Mouse (Mus musculus) cerebellum, adult (tissue): ENCODE measurements at regions not wholly inside any gene's neighbourhood (a gene's known extent, or its start where the extent isn't known, plus 50 kb on each side); places are given as distances from the start of the nearest gene placed in this dataset.

Experiments
- ATAC-seq: cut with Nextera tagmentation; 2 replicates; pipeline ENCODE4 v1.9.2; 2017; ENCODE audit warnings: mild to moderate bottlenecking, moderate library complexity, mixed read lengths; ENCODE audit not compliant: insufficient number of reproducible peaks, low FRiP score, low TSS enrichment

DNA sequence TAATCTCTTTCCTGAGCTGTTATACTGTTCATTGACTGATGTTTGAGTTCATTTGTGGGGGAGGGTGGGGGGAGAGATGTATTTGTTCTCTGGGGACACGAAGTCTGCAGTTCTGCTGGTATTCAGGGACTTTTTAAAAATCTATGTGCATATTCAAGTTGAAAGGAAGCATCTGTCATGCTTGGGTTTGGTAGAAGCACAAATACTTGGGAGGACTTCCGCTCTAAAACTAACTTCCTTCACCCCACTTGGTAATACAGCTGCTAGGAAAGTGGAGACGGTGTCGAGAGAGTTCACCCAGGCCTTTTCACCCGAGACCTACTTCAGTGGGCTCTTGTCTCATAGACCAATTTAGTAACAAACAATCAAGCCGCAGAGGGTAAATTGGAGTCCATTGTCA lies 228.1 kb downstream of the Tmsb4x start:
- no peak for ATAC-seq

DNA sequence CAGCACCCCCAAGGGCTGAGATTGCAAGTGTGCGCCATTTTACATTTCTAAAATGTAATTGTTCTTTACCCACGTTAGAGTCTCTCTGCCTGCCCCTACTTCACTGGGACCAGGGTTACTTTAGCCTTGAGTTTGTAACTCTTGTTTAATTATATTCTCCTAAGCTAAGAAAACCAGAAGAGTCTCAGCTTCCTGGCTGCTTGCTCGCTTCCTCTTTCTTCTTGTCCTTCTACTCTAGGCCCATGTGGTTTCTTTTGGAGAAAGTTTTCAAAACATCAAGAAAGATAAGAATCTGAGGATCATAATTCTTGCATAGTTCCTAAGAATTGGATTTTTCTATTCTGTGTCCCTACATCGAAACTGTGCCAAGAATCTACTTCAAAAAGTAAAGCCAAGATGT lies 228.6 kb downstream of the Tmsb4x start:
- no peak for ATAC-seq

DNA sequence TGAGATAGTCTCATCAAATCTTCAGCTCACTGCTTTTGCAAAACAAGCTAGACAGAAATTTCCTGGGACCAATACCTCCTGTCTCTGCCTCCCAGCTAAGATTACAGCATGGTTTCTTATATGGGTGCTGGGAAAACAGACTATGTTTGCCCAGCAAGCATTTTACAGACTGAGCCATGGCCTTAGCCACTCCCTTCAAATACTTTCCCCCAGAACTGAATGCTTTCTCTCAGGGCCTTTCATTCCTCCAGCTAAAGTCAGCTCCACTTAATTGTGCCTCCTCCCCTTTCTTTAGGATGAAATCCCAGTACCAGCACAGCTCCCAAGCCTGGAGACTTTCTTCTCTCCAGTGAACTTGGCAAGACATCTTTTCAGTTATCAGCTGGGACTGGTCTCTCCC lies 232.1 kb downstream of the Tmsb4x start:
- no peak for ATAC-seq

DNA sequence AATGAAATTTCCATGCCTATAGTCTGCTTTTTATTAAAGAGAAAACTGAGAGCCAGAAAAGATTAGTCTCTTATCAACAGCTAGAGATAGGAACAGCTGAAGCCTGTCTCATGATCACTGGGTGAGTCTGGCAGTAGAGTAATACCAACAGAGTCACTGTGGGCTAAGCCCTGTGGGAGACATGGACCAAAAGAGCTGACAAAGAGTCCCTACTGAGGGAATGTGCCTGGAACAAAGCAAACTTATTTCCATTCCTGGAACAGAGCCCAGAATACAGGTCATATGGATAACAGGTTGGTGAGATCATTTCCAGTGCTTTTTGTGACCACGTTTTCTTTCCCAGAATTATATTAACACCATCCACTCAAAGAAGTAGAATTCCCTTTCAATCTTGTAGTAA lies 237.4 kb downstream of the Tmsb4x start:
- ATAC-seq: no peak

DNA sequence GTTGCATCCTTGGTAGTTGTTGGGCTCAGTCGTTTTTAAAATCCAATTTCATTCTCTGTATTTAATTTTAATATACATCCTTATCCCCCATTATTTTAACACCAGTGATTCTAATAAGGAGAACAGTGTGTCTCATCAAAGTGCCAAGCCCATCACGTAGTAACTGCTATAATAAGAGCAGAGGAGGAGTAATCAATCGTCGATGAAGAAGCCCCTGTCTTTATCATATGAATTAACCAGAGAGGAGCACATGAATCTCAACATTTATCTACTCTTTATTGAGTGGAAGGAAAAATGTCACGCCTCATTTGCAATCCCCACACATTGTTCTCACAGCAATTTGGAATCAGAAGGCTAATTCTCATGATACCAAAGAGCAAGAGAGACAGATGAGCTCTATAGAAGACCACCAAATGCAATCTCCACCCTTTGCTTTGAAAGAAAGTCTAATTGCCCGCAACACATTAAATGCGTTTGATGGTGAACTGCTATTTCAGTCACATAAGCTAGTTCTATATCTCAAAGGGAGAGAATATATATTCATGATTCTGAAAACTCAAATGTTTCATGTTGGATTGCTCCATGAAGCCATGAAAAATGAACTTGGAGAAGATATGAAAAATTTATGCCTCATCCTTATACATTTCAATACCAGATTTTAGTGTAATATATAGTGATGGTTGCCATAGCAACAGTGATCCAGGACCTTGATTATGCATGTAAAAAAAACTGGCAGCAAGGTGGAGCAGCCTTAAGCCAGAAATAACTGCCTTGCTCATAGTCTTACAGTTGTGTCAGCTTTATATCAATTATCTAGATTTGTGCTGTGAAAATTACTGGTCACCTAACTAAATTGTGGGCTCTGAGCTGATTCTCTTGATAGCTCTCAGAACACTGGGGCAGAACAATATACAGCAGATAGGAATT lies 244.2 kb downstream of the Tmsb4x start:
- ATAC-seq: no peak

DNA sequence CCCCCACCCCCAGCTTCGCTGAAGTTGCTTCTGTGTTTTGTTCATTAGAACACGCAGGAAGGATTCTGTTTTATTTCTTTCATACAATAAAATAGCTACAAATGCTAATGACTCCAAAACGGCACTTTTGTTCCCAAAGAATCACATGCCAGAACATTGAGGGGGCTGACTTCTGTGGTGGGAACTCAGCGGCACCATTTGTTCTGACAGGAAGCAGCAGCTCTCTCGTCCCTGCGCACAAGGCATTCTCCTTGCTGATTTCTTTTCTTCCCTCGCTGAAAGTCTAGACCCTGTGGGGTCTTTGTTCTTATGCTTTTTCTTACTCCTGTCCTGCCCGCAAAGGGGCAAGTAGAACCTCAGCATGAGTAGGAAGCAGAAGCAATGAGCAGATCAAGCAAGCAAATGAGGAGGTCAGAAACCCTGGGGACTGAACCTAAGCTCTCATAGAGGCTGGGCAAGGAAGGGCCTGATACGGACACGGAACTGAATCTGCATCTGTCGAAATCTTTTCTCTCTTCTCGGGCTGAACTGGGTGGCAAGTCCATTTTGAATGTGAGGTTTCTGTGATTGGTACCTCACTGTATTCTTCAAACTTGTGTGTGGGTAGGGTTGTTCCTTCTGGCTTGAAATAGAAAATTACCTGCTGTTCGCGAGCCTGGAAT lies 256.5 kb downstream of the Tmsb4x start:
- no peak for ATAC-seq

DNA sequence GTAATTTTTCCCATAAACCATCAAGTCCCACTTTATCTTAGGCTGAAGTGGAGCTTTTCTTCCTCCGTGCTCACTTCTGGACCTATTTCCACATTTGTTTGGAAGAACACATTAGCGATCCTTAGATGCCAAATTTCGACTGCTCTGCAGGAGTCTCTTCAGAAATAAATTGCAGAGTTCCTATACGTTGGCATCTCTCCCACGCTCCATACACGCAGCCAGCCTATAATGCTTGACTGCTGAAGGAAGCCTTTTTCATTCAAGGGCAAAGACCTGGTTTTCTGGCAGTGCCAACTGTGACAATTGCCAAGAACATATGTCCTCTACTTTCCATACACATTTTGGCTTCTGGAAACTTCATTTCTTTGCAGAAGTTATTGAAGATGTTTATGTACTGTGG lies 258.1 kb downstream of the Tmsb4x start:
- no peak for ATAC-seq

DNA sequence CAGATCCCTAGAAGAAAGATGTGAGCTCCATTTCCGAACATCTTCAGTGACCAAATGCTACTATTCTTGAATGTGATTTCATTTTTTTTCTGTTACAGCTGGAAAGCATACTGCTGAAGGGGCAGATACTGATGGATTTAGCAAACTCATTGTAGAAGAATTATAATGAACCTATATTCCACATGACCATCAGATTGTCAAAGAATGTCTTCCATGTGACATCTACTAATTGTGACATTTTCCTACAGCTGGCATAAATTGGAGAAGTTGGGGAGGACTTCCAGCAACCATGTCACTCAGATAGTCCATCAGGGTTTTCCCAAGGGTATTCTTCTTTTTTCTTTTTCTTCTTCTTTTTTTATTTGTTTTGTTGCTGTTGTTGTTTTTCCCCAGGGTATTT lies 263.2 kb downstream of the Tmsb4x start:
- ATAC-seq: no peak

DNA sequence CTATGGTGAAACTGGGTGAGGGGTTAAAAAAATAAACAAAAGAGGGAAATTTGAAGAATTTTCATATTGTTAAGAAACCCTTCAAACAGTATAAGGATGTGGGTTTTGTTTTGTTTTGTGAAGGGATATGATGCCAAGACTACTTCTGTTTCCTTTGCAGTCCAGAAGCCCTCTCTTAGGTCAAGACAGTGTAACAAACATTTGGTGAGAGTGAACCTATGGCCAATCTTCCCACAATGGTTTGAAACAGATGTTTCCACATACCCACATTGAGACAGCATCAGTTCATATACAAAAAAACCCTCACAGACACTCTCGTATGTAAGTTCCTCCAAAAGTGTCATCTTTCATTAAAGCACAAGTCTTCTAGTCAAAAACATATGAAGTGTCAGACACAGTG lies 263.6 kb downstream of the Tmsb4x start:
- ATAC-seq: no peak

DNA sequence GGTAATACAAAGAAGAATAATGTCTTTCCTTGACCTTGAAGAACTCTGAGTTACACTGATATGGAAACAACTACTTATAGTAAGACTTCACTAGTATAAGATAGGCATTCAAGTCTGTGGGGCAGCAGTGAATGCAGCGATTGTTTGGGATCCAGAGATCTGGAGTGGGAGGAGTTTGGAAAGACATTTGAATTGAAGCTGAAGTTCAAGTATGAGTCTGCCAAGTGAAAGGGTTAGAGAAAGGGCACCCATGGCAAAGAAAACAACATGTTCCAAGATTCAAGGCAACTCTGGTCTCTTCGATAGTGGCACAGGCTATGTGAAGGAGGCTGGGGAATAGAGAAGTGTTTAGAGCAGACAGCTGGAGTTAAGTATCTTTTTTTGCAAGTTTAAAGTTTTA lies 275.3 kb downstream of the Tmsb4x start:
- ATAC-seq: no peak

DNA sequence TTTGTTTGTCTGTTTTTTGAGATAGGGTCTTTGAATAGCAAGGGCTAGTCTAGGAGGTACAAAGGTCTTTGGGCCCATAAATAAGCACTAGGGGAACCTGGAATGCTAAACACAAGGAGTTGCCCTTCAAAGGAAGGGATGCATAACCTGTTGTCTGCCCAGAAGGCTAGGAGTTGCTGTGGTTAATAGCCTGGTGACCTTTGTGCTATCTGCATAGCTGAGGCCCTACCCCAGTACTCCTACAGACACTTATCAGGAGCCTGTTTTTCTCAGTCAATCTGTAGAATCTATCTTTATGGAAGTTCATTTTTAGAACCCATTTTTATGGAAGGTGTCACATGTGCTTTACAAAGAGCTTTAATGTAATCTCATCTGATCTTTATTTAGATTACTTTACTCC lies 276.6 kb downstream of the Tmsb4x start:
- no peak for ATAC-seq

DNA sequence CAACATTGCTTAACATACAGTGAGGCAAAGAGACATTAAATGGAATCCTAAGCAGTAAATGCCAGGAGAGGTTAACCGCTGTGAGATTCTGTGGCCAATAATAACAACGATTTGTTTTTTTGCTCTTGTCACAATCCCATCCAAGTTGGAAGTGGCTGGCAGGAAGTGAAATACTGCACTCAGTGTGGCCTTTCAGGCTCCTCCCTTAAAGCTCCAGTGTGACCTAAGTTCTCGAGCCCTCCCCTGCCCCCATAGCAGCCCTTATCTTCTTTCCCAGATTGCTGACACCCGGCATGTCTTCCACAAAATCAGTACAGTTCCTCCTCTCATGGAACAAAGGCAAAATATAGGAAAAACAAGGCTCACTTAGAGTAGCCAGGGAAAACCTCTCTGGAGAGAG lies 278.1 kb downstream of the Tmsb4x start:
- ATAC-seq: no peak

DNA sequence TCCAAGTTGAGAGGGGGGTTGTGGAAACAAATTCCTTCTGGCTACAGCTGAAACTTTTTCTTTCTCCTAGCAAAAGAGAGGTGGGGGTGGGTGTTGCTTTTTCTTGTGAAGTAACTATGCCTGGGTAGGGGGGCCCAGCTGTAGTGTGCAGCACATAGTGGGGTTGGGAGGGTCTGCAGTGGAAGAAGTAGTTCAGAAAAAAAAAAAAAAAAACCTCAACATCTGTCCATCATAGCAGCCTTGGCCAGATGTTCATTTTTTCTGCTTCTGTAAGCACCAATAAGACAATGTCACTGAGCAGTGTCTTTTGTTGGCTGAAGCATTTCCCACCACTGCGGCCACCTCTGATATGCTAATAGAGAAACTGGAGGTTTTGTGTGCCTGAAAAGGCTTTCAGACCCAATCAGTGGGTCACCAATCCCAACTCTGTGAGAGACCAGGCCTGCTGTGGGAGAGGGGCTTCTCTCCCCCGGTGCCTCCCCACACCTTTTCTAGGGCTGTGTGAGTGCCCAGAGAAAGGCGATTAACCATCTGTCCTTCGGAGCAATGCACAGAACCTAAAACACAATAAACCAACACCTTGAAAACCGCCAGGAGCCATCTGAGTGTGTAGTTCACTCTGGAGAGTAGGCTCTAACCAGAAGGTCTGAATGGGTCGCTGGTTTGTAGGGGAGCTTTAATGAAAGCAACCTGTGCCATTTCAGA lies 279.2 kb downstream of the Tmsb4x start:
- no peak for ATAC-seq

DNA sequence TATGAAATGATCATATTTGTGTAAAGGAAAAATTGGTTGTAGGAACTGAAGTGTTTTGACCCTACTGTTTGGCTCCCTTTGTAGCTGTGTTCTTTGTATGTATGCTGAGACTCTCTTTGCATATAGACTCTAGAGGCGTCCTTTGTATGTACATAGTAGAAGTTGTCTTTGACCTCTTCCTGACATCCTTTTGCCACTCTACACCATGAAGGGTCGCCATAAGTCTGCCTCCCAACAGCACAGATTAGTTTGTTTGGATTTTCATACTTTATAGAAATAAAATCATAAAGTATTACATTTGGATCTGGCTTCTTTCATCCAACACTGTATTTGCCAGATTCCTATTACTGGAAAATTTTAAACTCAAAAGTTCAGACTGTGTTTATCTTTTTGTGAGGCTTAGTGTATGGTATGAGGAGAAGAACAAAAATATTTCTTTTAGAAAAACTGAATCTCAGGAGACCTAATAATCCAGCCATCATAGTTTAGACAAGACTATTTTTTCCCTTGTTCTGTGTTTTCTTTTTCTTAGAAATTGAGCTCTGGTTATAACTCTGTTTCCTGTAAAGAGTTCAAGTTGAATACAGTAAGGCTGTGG lies 293.7 kb downstream of the Tmsb4x start:
- ATAC-seq: no peak

DNA sequence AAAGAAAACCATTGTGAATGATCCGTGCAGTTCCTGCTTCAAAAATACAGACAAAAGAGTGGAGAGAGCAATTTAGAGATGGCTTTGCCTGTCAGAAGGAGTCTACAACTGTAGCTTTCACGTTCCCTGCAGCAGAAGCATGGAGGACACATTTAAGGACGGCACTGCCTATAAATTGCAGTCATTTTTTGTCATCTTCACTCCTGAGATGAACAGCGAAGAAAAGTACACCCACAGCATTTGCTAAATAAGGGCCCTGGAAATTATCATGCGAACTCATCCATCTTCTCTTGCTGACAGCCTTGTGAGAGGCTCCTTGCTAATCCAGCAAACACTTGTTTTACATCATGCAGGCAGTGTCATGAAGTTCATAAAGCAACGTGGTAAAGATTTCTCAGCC lies 302.5 kb downstream of the Tmsb4x start:
- no peak for ATAC-seq

DNA sequence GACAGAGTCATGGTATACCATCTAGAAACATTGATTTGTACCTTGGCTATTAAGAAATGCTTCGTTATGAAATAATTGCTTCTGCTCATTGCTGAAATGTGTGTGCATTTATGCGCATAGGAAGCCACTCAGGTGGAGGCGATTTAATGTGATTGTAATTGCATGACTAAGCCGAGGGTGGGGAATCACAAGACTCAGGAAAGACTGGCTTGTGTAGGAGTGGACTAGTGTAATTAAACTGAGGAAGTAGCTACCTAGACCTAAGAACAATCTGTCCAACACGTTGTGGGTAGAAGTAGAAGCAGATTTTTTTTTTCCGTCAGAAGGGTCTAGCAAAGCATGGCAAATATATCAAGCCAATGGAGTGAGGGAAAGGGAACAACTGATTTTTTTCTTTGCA lies 308.4 kb downstream of the Tmsb4x start:
- no peak for ATAC-seq

DNA sequence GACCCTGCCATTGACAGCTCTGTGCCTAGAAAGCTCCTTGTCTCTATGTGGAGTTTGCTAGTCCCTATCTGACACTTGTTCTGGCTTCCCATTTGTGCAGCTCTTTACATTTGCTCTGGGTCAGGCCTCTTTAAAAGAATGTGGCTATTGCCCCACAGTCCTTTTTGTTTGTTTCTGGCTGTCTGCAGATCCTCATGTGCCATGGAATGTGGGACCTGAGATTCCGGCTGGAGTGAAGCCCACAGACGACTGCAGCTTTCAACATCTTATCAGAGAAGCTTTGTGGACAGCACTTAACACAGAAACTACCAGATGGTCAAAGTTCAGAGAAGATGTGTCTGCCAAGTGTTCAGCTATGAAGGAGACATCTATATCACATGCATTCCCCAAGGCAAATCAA lies 309.7 kb upstream of the Egfl6 start:
- ATAC-seq: no peak

DNA sequence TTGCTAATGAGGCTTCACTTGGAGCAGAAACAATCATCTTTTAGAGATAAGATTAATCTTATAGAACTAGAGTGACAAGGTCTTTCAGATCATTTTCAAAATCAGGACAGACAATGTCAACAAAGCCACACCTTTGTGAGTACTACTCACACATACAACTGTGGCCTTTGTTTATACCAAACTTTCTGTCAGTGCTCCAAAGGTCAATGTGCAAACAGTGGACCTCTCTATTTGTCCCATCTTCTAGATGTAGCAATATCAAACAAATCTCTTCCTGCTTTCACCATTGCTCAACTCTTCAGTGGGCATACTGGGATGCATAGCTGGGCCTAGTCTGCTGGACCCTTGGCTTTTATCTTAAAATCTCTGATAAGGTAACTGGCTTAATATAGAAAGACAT lies 300.9 kb upstream of the Egfl6 start:
- no peak for ATAC-seq

DNA sequence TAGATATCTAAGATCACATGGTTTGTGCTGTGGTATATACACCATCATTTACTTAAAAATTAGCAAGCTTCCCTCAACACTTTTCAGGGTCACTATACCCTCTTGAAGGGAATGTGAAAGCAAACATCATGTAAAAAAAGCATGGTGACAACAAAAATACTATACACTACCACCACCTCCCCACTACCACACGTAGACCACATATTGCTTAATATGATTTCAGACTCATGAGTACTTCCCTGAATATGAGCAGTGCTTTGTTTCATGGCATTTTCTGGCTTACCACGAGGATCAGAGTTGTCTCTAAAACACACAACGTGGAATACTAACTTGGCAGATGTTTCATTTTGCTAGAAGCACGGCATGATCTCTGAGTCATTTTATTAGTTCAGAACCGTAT lies 284.0 kb upstream of the Egfl6 start:
- no peak for ATAC-seq

DNA sequence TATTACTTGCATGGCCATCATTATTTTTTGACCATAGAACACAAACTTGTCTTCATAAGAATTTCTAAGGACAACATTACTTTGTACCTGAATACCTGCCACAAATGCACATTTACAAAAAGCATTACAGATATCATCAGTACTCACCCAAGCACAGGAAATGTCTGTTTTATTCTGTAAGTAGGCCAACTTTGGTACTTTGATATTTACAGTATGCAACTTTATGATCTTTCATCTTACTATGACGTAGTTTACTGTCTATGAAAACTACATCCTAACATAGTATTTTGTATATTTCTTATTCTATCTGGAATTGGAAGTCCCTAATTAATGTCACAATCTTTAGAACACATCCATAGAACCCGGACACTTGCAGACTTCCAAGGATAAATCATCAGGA lies 282.2 kb upstream of the Egfl6 start:
- ATAC-seq: no peak
